Mouse (Mus musculus): ENCODE measurements around the gene Ptpn20. TPM values are rescaled to one million over a fixed set of nuclear protein-coding genes. Genes with fewer than 3 reads are reported as not detected.

The Ptpn20 gene
- polyA plus RNA-seq, 1 experiment from 2014 or later, result 0.11 TPM

- H3K9ac ChIP-seq (ENCODE audit: low read length), result no peak overlapping the region
- ATAC-seq (replicated peaks; ENCODE audit: low FRiP score, low TSS enrichment, low read depth) (no peak), DNase-seq (ENCODE audit: low spot score) (no peak)
- H3K9me3 ChIP-seq (ENCODE audit: control insufficient read depth, low read length), result no peaks in the 10 kb centered on the region
- H3K27ac ChIP-seq (ENCODE audit: low read depth), result no peak overlapping the region
- H3K4me1 ChIP-seq (replicated peaks; ENCODE audit: control insufficient read depth, insufficient read depth, low read length), result 0 out of 2 replicates have a peak, but pooled peaks cover 4% of the 10 kb centered on the region
- 94% methylated on average over 2 of the region's 2 CpGs for WGBS
- H3K27me3 ChIP-seq (replicated peaks; ENCODE audit: control insufficient read depth, insufficient read depth, low read length), result no peaks in the 10 kb centered on the region
- no peaks in the 10 kb centered on the region for H3K36me3 ChIP-seq (ENCODE audit: control insufficient read depth, insufficient read depth, low read length)
- no peak overlapping the region for H3K4me3 ChIP-seq (ENCODE audit: low read depth, low read length)
- no peak overlapping the region for H3K4me2 ChIP-seq (ENCODE audit: low read length)
These were observed 69.3 kb downstream of the Ptpn20 start for GRCm38 (mm10) chr14:33658331-33658730.

- no peaks in the 10 kb centered on the region for H3K36me3 ChIP-seq (ENCODE audit: control insufficient read depth, insufficient read depth, low read length)
- peak overlapping the region; percentile 18; the same call in 1 of the 2 replicates for H3K27ac ChIP-seq (ENCODE audit: low read depth)
- H3K9me3 ChIP-seq (ENCODE audit: control insufficient read depth, low read length), result no peaks in the 10 kb centered on the region
- no peak overlapping the region for H3K4me2 ChIP-seq (ENCODE audit: low read length)
- DNase-seq (ENCODE audit: low spot score) (peak; percentile 60), ATAC-seq (replicated peaks; ENCODE audit: low FRiP score, low TSS enrichment, low read depth) (0 out of 2 replicates have a peak, but pooled peaks have one; percentile 74)
- no peak overlapping the region for H3K9ac ChIP-seq (ENCODE audit: low read length)
- 30% methylated on average over 9 of the region's 9 CpGs for WGBS
- H3K4me1 ChIP-seq (replicated peaks; ENCODE audit: control insufficient read depth, insufficient read depth, low read length), result 0 out of 2 replicates have a peak, but pooled peaks cover 4% of the 10 kb centered on the region
- H3K4me3 ChIP-seq (ENCODE audit: low read depth, low read length), result no peak overlapping the region
- no peaks in the 10 kb centered on the region for H3K27me3 ChIP-seq (replicated peaks; ENCODE audit: control insufficient read depth, insufficient read depth, low read length)
These were observed 73.1 kb downstream of the Ptpn20 start for GRCm38 (mm10) chr14:33662080-33662479.

GRCm38 (mm10) chr14:33666301-33666700 is 77.3 kb downstream of the Ptpn20 start:
- Histone ChIP-seq H3K4me1 (replicated peaks; ENCODE audit: control insufficient read depth, insufficient read depth, low read length) (0 out of 2 replicates have a peak, but pooled peaks cover 4% of the 10 kb centered on the region), H3K27me3 (replicated peaks; ENCODE audit: control insufficient read depth, insufficient read depth, low read length) (no peaks in the 10 kb centered on the region), H3K4me2 (ENCODE audit: low read length) (no peak overlapping the region), H3K9me3 (ENCODE audit: control insufficient read depth, low read length) (no peaks in the 10 kb centered on the region), H3K4me3 (ENCODE audit: low read depth, low read length) (no peak overlapping the region), H3K27ac (ENCODE audit: low read depth) (no peak overlapping the region), H3K36me3 (ENCODE audit: control insufficient read depth, insufficient read depth, low read length) (no peaks in the 10 kb centered on the region), H3K9ac (ENCODE audit: low read length) (no peak overlapping the region)
- DNase-seq (ENCODE audit: low spot score) (no peak), ATAC-seq (replicated peaks; ENCODE audit: low FRiP score, low TSS enrichment, low read depth) (no peak)
- 87% methylated on average over 6 of the region's 6 CpGs for WGBS

- 78% methylated on average over 11 of the region's 11 CpGs for WGBS
- H3K4me3 ChIP-seq (ENCODE audit: low read depth, low read length), result no peak overlapping the region
- no peaks in the 10 kb centered on the region for H3K36me3 ChIP-seq (ENCODE audit: control insufficient read depth, insufficient read depth, low read length)
- DNase-seq (ENCODE audit: low spot score) (no peak), ATAC-seq (replicated peaks; ENCODE audit: low FRiP score, low TSS enrichment, low read depth) (no peak)
- H3K9ac ChIP-seq (ENCODE audit: low read length), result no peak overlapping the region
- H3K4me2 ChIP-seq (ENCODE audit: low read length), result no peak overlapping the region
- H3K27me3 ChIP-seq (replicated peaks; ENCODE audit: control insufficient read depth, insufficient read depth, low read length), result no peaks in the 10 kb centered on the region
- H3K9me3 ChIP-seq (ENCODE audit: control insufficient read depth, low read length), result no peaks in the 10 kb centered on the region
- H3K4me1 ChIP-seq (replicated peaks; ENCODE audit: control insufficient read depth, insufficient read depth, low read length), result no peaks in the 10 kb centered on the region
- no peak overlapping the region for H3K27ac ChIP-seq (ENCODE audit: low read depth)
These were observed 80.9 kb downstream of the Ptpn20 start for GRCm38 (mm10) chr14:33669891-33670290.

GRCm38 (mm10) chr14:33673350-33674087 is 84.5 kb downstream of the Ptpn20 start:
- DNase-seq (ENCODE audit: low spot score) (peak; percentile 72), ATAC-seq (replicated peaks; ENCODE audit: low FRiP score, low TSS enrichment, low read depth) (no peak)
- WGBS, result 77% methylated on average over 5 of the region's 5 CpGs
- no peaks in the 10 kb centered on the region for H3K36me3 ChIP-seq (ENCODE audit: control insufficient read depth, insufficient read depth, low read length)
- H3K4me3 ChIP-seq (ENCODE audit: low read depth, low read length), result no peak overlapping the region
- no peak overlapping the region for H3K27ac ChIP-seq (ENCODE audit: low read depth)
- no peak overlapping the region for H3K9ac ChIP-seq (ENCODE audit: low read length)
- H3K4me1 ChIP-seq (replicated peaks; ENCODE audit: control insufficient read depth, insufficient read depth, low read length), result no peaks in the 10 kb centered on the region
- no peaks in the 10 kb centered on the region for H3K9me3 ChIP-seq (ENCODE audit: control insufficient read depth, low read length)
- H3K27me3 ChIP-seq (replicated peaks; ENCODE audit: control insufficient read depth, insufficient read depth, low read length), result no peaks in the 10 kb centered on the region
- H3K4me2 ChIP-seq (ENCODE audit: low read length), result no peak overlapping the region

GRCm38 (mm10) chr14:33677996-33678395 is 89.0 kb downstream of the Ptpn20 start:
- Histone ChIP-seq H3K9ac (ENCODE audit: low read length) (no peak overlapping the region), H3K27ac (ENCODE audit: low read depth) (no peak overlapping the region), H3K9me3 (ENCODE audit: control insufficient read depth, low read length) (no peaks in the 10 kb centered on the region), H3K4me2 (ENCODE audit: low read length) (no peak overlapping the region), H3K36me3 (ENCODE audit: control insufficient read depth, insufficient read depth, low read length) (no peaks in the 10 kb centered on the region), H3K4me3 (ENCODE audit: low read depth, low read length) (no peak overlapping the region), H3K27me3 (replicated peaks; ENCODE audit: control insufficient read depth, insufficient read depth, low read length) (no peaks in the 10 kb centered on the region), H3K4me1 (replicated peaks; ENCODE audit: control insufficient read depth, insufficient read depth, low read length) (no peaks in the 10 kb centered on the region)
- 90% methylated on average over 6 of the region's 6 CpGs for WGBS
- DNase-seq (ENCODE audit: low spot score) (no peak), ATAC-seq (replicated peaks; ENCODE audit: low FRiP score, low TSS enrichment, low read depth) (no peak)

- no peaks in the 10 kb centered on the region for H3K36me3 ChIP-seq (ENCODE audit: control insufficient read depth, insufficient read depth, low read length)
- no peak for DNase-seq (ENCODE audit: low spot score)
- no peak overlapping the region for H3K27ac ChIP-seq (ENCODE audit: low read depth)
- WGBS, result 93% methylated on average over 3 of the region's 3 CpGs
- no peak overlapping the region for H3K9ac ChIP-seq (ENCODE audit: low read length)
- no peaks in the 10 kb centered on the region for H3K27me3 ChIP-seq (replicated peaks; ENCODE audit: control insufficient read depth, insufficient read depth, low read length)
- no peaks in the 10 kb centered on the region for H3K9me3 ChIP-seq (ENCODE audit: control insufficient read depth, low read length)
- H3K4me1 ChIP-seq (replicated peaks; ENCODE audit: control insufficient read depth, insufficient read depth, low read length), result 0 out of 2 replicates have a peak, but pooled peaks cover 2% of the 10 kb centered on the region
- no peak overlapping the region for H3K4me3 ChIP-seq (ENCODE audit: low read depth, low read length)
- ATAC-seq (replicated peaks; ENCODE audit: low FRiP score, low TSS enrichment, low read depth), result no peak
- H3K4me2 ChIP-seq (ENCODE audit: low read length), result no peak overlapping the region
These were observed 89.7 kb downstream of the Ptpn20 start for GRCm38 (mm10) chr14:33678740-33679139.

- H3K9ac ChIP-seq (ENCODE audit: low read length), result no peak overlapping the region
- 91% methylated on average over 6 of the region's 6 CpGs for WGBS
- H3K9me3 ChIP-seq (ENCODE audit: control insufficient read depth, low read length), result no peaks in the 10 kb centered on the region
- 0 out of 2 replicates have a peak, but pooled peaks cover 4% of the 10 kb centered on the region for H3K4me1 ChIP-seq (replicated peaks; ENCODE audit: control insufficient read depth, insufficient read depth, low read length)
- H3K27me3 ChIP-seq (replicated peaks; ENCODE audit: control insufficient read depth, insufficient read depth, low read length), result no peaks in the 10 kb centered on the region
- H3K4me3 ChIP-seq (ENCODE audit: low read depth, low read length), result no peak overlapping the region
- no peaks in the 10 kb centered on the region for H3K36me3 ChIP-seq (ENCODE audit: control insufficient read depth, insufficient read depth, low read length)
- H3K4me2 ChIP-seq (ENCODE audit: low read length), result no peak overlapping the region
- DNase-seq (ENCODE audit: low spot score) (no peak), ATAC-seq (replicated peaks; ENCODE audit: low FRiP score, low TSS enrichment, low read depth) (no peak)
- H3K27ac ChIP-seq (ENCODE audit: low read depth), result no peak overlapping the region
These were observed 91.6 kb downstream of the Ptpn20 start for GRCm38 (mm10) chr14:33680621-33681020.

GRCm38 (mm10) chr14:33682768-33683167 is 93.8 kb downstream of the Ptpn20 start:
- no peaks in the 10 kb centered on the region for H3K27me3 ChIP-seq (replicated peaks; ENCODE audit: control insufficient read depth, insufficient read depth, low read length)
- H3K4me2 ChIP-seq (ENCODE audit: low read length), result no peak overlapping the region
- no peak overlapping the region for H3K4me3 ChIP-seq (ENCODE audit: low read depth, low read length)
- WGBS, result 59% methylated on average over 2 of the region's 2 CpGs
- H3K27ac ChIP-seq (ENCODE audit: low read depth), result no peak overlapping the region
- no peak overlapping the region for H3K9ac ChIP-seq (ENCODE audit: low read length)
- DNase-seq (ENCODE audit: low spot score) (no peak), ATAC-seq (replicated peaks; ENCODE audit: low FRiP score, low TSS enrichment, low read depth) (no peak)
- no peaks in the 10 kb centered on the region for H3K9me3 ChIP-seq (ENCODE audit: control insufficient read depth, low read length)
- H3K36me3 ChIP-seq (ENCODE audit: control insufficient read depth, insufficient read depth, low read length), result no peaks in the 10 kb centered on the region
- H3K4me1 ChIP-seq (replicated peaks; ENCODE audit: control insufficient read depth, insufficient read depth, low read length), result peaks cover 11% of the 10 kb centered on the region; the same call in 1 of the 2 replicates

Measured in intestine, embryonic 14.5 days (tissue).